37 mouse cellular contexts compared by ENCODE assay signal in the genomic region with DNA sequence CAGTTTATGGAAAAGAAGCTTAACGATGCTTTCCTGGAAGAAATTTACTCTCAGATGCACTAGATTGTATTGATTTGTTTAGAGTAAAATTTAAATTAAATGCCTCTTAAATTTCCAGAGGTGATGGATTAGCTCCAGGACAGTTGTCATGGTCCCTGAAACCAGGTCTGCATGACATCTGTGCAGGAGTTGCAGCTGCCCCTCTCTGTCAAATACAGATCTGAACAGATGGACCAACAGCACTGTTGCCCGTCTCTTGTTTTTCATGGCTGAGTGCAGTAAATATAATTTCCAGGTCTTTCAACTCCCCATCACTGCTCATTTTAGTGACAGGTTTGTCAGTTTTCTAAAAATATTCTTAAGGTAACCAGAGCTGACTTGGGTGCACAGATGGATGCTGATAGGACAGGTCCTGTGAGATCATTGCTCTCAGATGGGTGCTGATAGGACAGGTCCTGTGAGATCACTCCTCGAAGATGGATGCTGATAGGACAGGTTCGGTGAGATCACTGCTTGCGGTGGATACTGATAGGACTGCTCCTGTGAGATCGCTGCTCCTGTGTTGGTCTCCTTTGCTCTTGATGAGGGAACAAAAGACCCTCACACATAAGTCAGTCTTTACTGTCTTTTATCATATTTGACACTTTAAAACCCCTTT. TPM values are rescaled to one million over a fixed set of nuclear protein-coding genes. Genes with fewer than 3 reads are reported as not detected.
DNase-seq lines count a peak whose midpoint lies in the region; ATAC-seq and TF ChIP-seq lines count a peak whose summit lies in the region.
"Had no signal": no experiment of that assay in that cellular context is flagged by ENCODE, and none has a peak within 500 bp of the region (broad histone marks: within the 10 kb centered on the region; RNA-seq: fewer than 3 reads in every experiment).

No protein-coding gene starts in this region.

- DNase-seq in hindbrain, postnatal 0 days (ENCODE audit: low spot score): no peak
- no peak for DNase-seq in hindbrain, embryonic 14.5 days (ENCODE audit: low spot score)
- DNase-seq in ES-CJ7 (ENCODE audit: low read depth, low spot score) (peak; percentile 56), R1 (ENCODE audit: low read depth, low spot score) (peak; percentile 86)
- DNase-seq in mesoderm, embryonic 11.5 days (ENCODE audit: low read depth, low spot score): peak; percentile 23
- no peak for DNase-seq in adrenal gland, adult 2 months
- no peak for DNase-seq in urinary bladder, adult 18-20 months (ENCODE audit: low spot score in 2 of 2)
- no peak for DNase-seq in kidney, postnatal 4 days
- DNase-seq: adrenal gland, postnatal 14 days; B cell, adult 2 months; cerebellum, adult 11-12 months; cerebellum, adult 8-10 months; cerebellum, postnatal 10 days; cerebellum, postnatal 36 days; embryo, embryonic 11 days; forebrain, postnatal 0 days; gastrocnemius, postnatal 25 days; heart, adult 18-20 months; heart, postnatal 10 days; heart, postnatal 36 days had no signal

- H3K27ac ChIP-seq in hindbrain, postnatal 0 days: no peak overlapping the region
- H3K27ac ChIP-seq in hindbrain, embryonic 14.5 days: no peak overlapping the region
- H3K27ac ChIP-seq: embryonic facial prominence, embryonic 15.5 days; heart, embryonic 15.5 days; hindbrain, embryonic 10.5 days; hindbrain, embryonic 13.5 days had no signal

- WGBS in hindbrain, postnatal 0 days: 89% methylated on average over 6 of the region's 6 CpGs
- WGBS in hindbrain, embryonic 14.5 days: 88% methylated on average over 6 of the region's 6 CpGs

- no peak overlapping the region for H3K9ac ChIP-seq in hindbrain, postnatal 0 days (replicated peaks; ENCODE audit: low read length)
- H3K9ac ChIP-seq in hindbrain, embryonic 14.5 days: no peak overlapping the region
- H3K9ac ChIP-seq: embryonic facial prominence, embryonic 15.5 days; forebrain, postnatal 0 days; heart, embryonic 12.5 days; heart, embryonic 15.5 days; hindbrain, embryonic 13.5 days had no signal

- TF ChIP-seq CTCF in hindbrain, postnatal 0 days (IDR thresholded peaks at IDR 0.05; ENCODE audit: low read depth): no peak

- no peak overlapping the region for H3K4me3 ChIP-seq in hindbrain, postnatal 0 days (ENCODE audit: low read length)
- H3K4me3 ChIP-seq in hindbrain, embryonic 14.5 days (replicated peaks; ENCODE audit: low read length): no peak overlapping the region
- H3K4me3 ChIP-seq: embryonic facial prominence, embryonic 15.5 days; heart, embryonic 12.5 days; heart, embryonic 15.5 days; hindbrain, embryonic 10.5 days; hindbrain, embryonic 13.5 days had no signal

- no peaks in the 10 kb centered on the region for H3K27me3 ChIP-seq in hindbrain, postnatal 0 days (ENCODE audit: insufficient read depth, low read length)
- H3K27me3 ChIP-seq in hindbrain, embryonic 14.5 days (ENCODE audit: control insufficient read depth, insufficient read depth, low read length): no peaks in the 10 kb centered on the region
- H3K27me3 ChIP-seq: CH12.LX; embryonic facial prominence, embryonic 15.5 days; heart, embryonic 12.5 days; heart, embryonic 15.5 days; hindbrain, embryonic 13.5 days had no signal

- ATAC-seq in hindbrain, postnatal 0 days: peak; percentile 64
- no peak for ATAC-seq in hindbrain, embryonic 14.5 days (ENCODE audit: low FRiP score)
- ATAC-seq: forebrain, embryonic 14.5 days; forebrain, postnatal 0 days; intestine, postnatal 0 days had no signal

- H3K4me2 ChIP-seq in hindbrain, postnatal 0 days (ENCODE audit: low read depth, low read length): no peak overlapping the region
- H3K4me2 ChIP-seq in hindbrain, embryonic 14.5 days (replicated peaks): no peak overlapping the region
- H3K4me2 ChIP-seq: embryonic facial prominence, embryonic 15.5 days; heart, embryonic 12.5 days; heart, embryonic 15.5 days; hindbrain, embryonic 13.5 days had no signal

- no peaks in the 10 kb centered on the region for H3K9me3 ChIP-seq in hindbrain, postnatal 0 days (ENCODE audit: low read length)
- H3K9me3 ChIP-seq in hindbrain, embryonic 14.5 days (ENCODE audit: control insufficient read depth, low read length): no peaks in the 10 kb centered on the region
- H3K9me3 ChIP-seq: embryonic facial prominence, embryonic 15.5 days; G1E; heart, embryonic 12.5 days; heart, embryonic 15.5 days; hindbrain, embryonic 10.5 days; hindbrain, embryonic 13.5 days had no signal

- H3K4me1 ChIP-seq in hindbrain, postnatal 0 days (ENCODE audit: insufficient read depth, low read length): no peaks in the 10 kb centered on the region
- no peaks in the 10 kb centered on the region for H3K4me1 ChIP-seq in hindbrain, embryonic 14.5 days (replicated peaks; ENCODE audit: control insufficient read depth, insufficient read depth, low read length)
- H3K4me1 ChIP-seq: embryonic facial prominence, embryonic 15.5 days; heart, embryonic 15.5 days; hindbrain, embryonic 10.5 days; hindbrain, embryonic 13.5 days had no signal

- H3K36me3 ChIP-seq in hindbrain, postnatal 0 days (ENCODE audit: insufficient read depth, low read length): peaks cover 47% of the 10 kb centered on the region
- H3K36me3 ChIP-seq in hindbrain, embryonic 14.5 days (replicated peaks; ENCODE audit: control insufficient read depth, insufficient read depth): peaks cover 92% of the 10 kb centered on the region

RNA-seq across cellular contexts. Expression of a gene that starts 5.4 kb away (rescaled TPM):
- 0.54 TPM in 1 of 2 replicates, not detected in the other for total RNA-seq in hindbrain, postnatal 0 days (2014; rRNA removed)
- 0.06 TPM in 1 of 2 replicates, not detected in the other for polyA plus RNA-seq in hindbrain, postnatal 0 days (2015; fragmentation: Nextera tagmentation; extraction: Ambion mirVana)
- polyA plus RNA-seq in hindbrain, embryonic 14.5 days (2014; fragmentation: Nextera tagmentation; extraction: Ambion mirVana): 0.30 TPM in 1 of 2 replicates, not detected in the other
- under 1 TPM in 1 of 2 experiments, not detected in 1; 0.26 TPM for total RNA-seq in adrenal gland, adult 2 months (2021)
- polyA plus RNA-seq in adrenal gland, adult 2 months (2012; rRNA removed): not detected in 2 replicates
- total RNA-seq: adrenal gland, adult 18-20 months; adrenal gland, postnatal 14 days; forebrain, postnatal 0 days; gastrocnemius, adult 8-10 months; gastrocnemius, postnatal 25 days; heart, postnatal 36 days had no signal
- polyA plus RNA-seq: forebrain, embryonic 14.5 days; G1E; heart, embryonic 15.5 days; intestine, embryonic 14.5 days had no signal

RNA-seq across cellular contexts. Expression of a gene that starts 19.8 kb away (rescaled TPM):
- total RNA-seq in hindbrain, postnatal 0 days (2014; rRNA removed): 14.8 and 18.4 TPM in 2 replicates
- 10.0 and 10.9 TPM in 2 replicates for polyA plus RNA-seq in hindbrain, postnatal 0 days (2015; fragmentation: Nextera tagmentation; extraction: Ambion mirVana)
- polyA plus RNA-seq in hindbrain, embryonic 14.5 days (2014; fragmentation: Nextera tagmentation; extraction: Ambion mirVana): 16.2 and 19.5 TPM in 2 replicates
- 10 to 100 TPM; 52.2 to 60.9 TPM for total RNA-seq in adrenal gland, adult 2 months (2021)
- 13.2 and 15.2 TPM in 2 replicates for polyA plus RNA-seq in adrenal gland, adult 2 months (2012; rRNA removed)

RNA-seq across cellular contexts. Expression of a gene that starts 50.1 kb away (rescaled TPM):
- not detected in 2 replicates for total RNA-seq in hindbrain, postnatal 0 days (2014; rRNA removed)
- polyA plus RNA-seq in hindbrain, postnatal 0 days (2015; fragmentation: Nextera tagmentation; extraction: Ambion mirVana): 0.08 TPM in 2 replicates
- polyA plus RNA-seq in hindbrain, embryonic 14.5 days (2014; fragmentation: Nextera tagmentation; extraction: Ambion mirVana): 0.13 TPM in 1 of 2 replicates, not detected in the other
- total RNA-seq in adrenal gland, adult 2 months (2021): not detected
- not detected in 2 replicates for polyA plus RNA-seq in adrenal gland, adult 2 months (2012; rRNA removed)
- total RNA-seq: adrenal gland, adult 18-20 months; adrenal gland, postnatal 14 days; CH12.LX; forebrain, postnatal 0 days; G1E; gastrocnemius, adult 8-10 months; gastrocnemius, postnatal 25 days; heart, adult 18-20 months; heart, postnatal 10 days; heart, postnatal 36 days had no signal
- polyA plus RNA-seq: brain, embryonic 14.5 days; cortical plate, adult 2 months; embryonic facial prominence, embryonic 11.5 days; embryonic facial prominence, embryonic 15.5 days; forebrain, embryonic 11.5 days; forebrain, embryonic 14.5 days; forebrain, postnatal 0 days; frontal cortex, adult 2 months; G1E; hindbrain, embryonic 10.5 days; hindbrain, embryonic 13.5 days; intestine, embryonic 14.5 days; intestine, postnatal 0 days had no signal

Comparison
In these comparisons a context has a peak if more than half of its experiments do, and no peak if none do; other contexts are left out.
1. DNase-seq: peak in ES-CJ7 (single experiment), R1 (single experiment) and mesoderm, embryonic 11.5 days (single experiment); none in hindbrain, postnatal 0 days (single experiment), hindbrain, embryonic 14.5 days (single experiment), adrenal gland, adult 2 months (single experiment), urinary bladder, adult 18-20 months (0 of 2) and kidney, postnatal 4 days (0 of 2).